ENCODE assay signal across 8 mouse cellular contexts in genomic region chr5:135777796-135778470, GRCm38 (mm10). TPM values are rescaled to one million over a fixed set of nuclear protein-coding genes. Genes with fewer than 3 reads are reported as not detected.
DNase-seq lines count a peak whose midpoint lies in the region; ATAC-seq and TF ChIP-seq lines count a peak whose summit lies in the region.

Gene Styxl1 (minus strand): TSS chr5:135778385.

- no peak for DNase-seq in gastrocnemius, adult 2 months
- no peak for DNase-seq in gastrocnemius, adult 18-20 months (ENCODE audit: low spot score)
- no peak for DNase-seq in testis, postnatal 10 days (ENCODE audit: low spot score)
- no peak for DNase-seq in hindbrain, embryonic 10.5 days (ENCODE audit: low spot score)
- peak; percentile 35 for DNase-seq in lung, postnatal 36 days
- no peak for DNase-seq in layer of hippocampus, adult 9-10 months (ENCODE audit: low spot score)

- intact Hi-C loops in gastrocnemius, adult 2 months (cut with DNase I) = loop anchor here (2.0 kb wide), 1 partner anchor 145 kb away; the partner anchor contains the start of gene Rhbdd2

- peak within 1 kb of the TSS; percentile 93 for H3K4me3 ChIP-seq in gastrocnemius, adult 2 months
- peak within 1 kb of the TSS; percentile 97 for H3K4me3 ChIP-seq in testis, adult 2 months (ENCODE audit: control insufficient read depth, low read depth, low read length)
- H3K4me3 ChIP-seq in hindbrain, embryonic 10.5 days = peak within 1 kb of the TSS; percentile 86

- no peaks in the 10 kb centered on the region for H3K27me3 ChIP-seq in testis, adult 2 months (ENCODE audit: control insufficient read depth, insufficient read depth, low read length)
- no peaks in the 10 kb centered on the region for H3K27me3 ChIP-seq in hindbrain, embryonic 10.5 days (ENCODE audit: insufficient read depth, poor library complexity, severe bottlenecking)

- no peak for ATAC-seq in cerebellum, adult (ENCODE audit: insufficient number of reproducible peaks, low FRiP score, low TSS enrichment)

- under 1% methylated on average over 45 of the region's 45 CpGs for WGBS in hindbrain, embryonic 10.5 days

- H3K36me3 ChIP-seq in testis, adult 2 months (ENCODE audit: control insufficient read depth, insufficient read depth, low read length) = no peaks in the 10 kb centered on the region
- H3K36me3 ChIP-seq in hindbrain, embryonic 10.5 days = peaks cover 29% of the 10 kb centered on the region

- TF ChIP-seq CTCF in gastrocnemius, adult 2 months (IDR thresholded peaks at IDR 0.05) = no peak
- TF ChIP-seq CTCF in testis, adult 2 months (IDR thresholded peaks at IDR 0.05; ENCODE audit: control insufficient read depth, insufficient read depth, insufficient replicate concordance, low read depth, low read length) = no peak

- H3K27ac ChIP-seq in gastrocnemius, adult 2 months = peak within 1 kb of the TSS; percentile 99
- H3K27ac ChIP-seq in testis, adult 2 months (ENCODE audit: control insufficient read depth, insufficient read depth, low read depth, low read length) = peak within 1 kb of the TSS; percentile 96
- peak within 1 kb of the TSS; percentile 95 for H3K27ac ChIP-seq in hindbrain, embryonic 10.5 days

- peaks cover 10% of the 10 kb centered on the region for H3K4me1 ChIP-seq in testis, adult 2 months (ENCODE audit: control insufficient read depth, insufficient read depth, low read length)
- peaks cover 35% of the 10 kb centered on the region for H3K4me1 ChIP-seq in hindbrain, embryonic 10.5 days (replicated peaks)

- H3K9me3 ChIP-seq in hindbrain, embryonic 10.5 days = no peaks in the 10 kb centered on the region

- TF ChIP-seq POLR2A in testis, adult 2 months (IDR thresholded peaks at IDR 0.05; ENCODE audit: control insufficient read depth, low read depth, low read length) = no peak; the same call in 1 of the 2 replicates

RNA-seq across cellular contexts. Expression of gene Styxl1, which starts in this region (rescaled TPM):
- total RNA-seq in gastrocnemius, adult 2 months (2021) = not detected
- total RNA-seq in gastrocnemius, adult 18-20 months (2021) = not detected
- polyA plus RNA-seq in testis, adult 2 months (2012; rRNA removed) = 70.9 and 81.5 TPM in 2 replicates
- 0.24 and 0.43 TPM in 2 replicates for polyA plus RNA-seq in hindbrain, embryonic 10.5 days (2016; fragmentation: Nextera tagmentation; extraction: Ambion mirVana)

Comparison
In these comparisons a context has a peak if more than half of its experiments do, and no peak if none do; other contexts are left out.
1. RNA of gene Styxl1 (polyA plus RNA-seq): 70.9 to 81.5 TPM in testis, adult 2 months; 0.24 to 0.43 TPM in hindbrain, embryonic 10.5 days; every median in the first group is over 10 times any median in the second.
2. Peak in every context shown above with its lines, with median percentiles within 50 percentile points of each other: H3K27ac ChIP-seq and H3K4me3 ChIP-seq.